Mouse (Mus musculus) right cerebral cortex, postnatal 10 days (tissue): Measurements from ENCODE around the gene Qprt.

Experiments used
- DNase-seq, 2 experiments: peaks; one replicate each; pipeline ENCODE4 v3.0.0; 2021; ENCODE audit warnings: low spot score in 2 of 2

The Qprt gene

DNA sequence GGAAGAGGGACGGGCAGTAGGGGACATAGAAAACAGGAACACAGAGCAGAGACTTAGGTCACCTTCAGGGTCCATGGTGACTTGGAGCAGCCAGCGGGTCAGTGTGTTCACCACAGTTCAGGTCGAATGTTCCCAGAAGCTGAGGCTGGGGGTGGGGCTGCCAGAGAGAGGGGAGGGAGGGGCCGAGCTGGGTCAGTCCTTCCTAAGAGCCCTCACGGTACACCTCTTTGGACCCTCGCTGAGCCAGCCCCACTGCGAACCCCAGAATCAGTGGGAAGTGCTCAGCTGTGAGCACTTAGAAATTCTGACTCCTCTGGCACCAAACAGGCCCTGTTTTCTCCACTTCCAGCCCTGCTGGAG is at the start of gene Qprt:
Gene Qprt, minus strand, starts transcription at position 316 of the 360 bp plus-strand sequence.
- no peak for DNase-seq

GRCm38 (mm10) chr7:127166501-127166900 is 44.5 kb upstream of the Qprt start:
- DNase-seq, result no peak

GRCm38 (mm10) chr7:127165607-127166493 is 43.8 kb upstream of the Qprt start:
- no peak for DNase-seq

DNA sequence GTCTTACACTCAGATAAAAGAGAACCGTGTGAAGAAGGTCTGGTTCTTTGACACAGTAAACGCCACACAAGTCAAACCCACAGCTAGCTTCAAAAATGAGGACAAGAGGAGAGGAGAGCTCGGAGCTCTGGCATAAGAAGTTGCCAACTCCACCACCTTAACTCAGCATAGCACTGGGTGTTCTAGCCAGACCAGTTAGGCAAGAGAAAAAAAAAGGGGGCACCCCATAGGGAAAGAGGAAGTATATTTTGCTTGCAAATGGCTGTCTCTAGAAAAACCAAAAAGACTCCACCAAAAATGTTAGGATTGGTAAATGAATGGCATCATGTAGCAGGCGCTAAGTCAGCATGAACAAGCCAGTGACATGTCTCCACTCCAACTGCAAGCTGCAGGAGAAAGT is 42.0 kb upstream of the Qprt start:
- DNase-seq, result no peak

DNA sequence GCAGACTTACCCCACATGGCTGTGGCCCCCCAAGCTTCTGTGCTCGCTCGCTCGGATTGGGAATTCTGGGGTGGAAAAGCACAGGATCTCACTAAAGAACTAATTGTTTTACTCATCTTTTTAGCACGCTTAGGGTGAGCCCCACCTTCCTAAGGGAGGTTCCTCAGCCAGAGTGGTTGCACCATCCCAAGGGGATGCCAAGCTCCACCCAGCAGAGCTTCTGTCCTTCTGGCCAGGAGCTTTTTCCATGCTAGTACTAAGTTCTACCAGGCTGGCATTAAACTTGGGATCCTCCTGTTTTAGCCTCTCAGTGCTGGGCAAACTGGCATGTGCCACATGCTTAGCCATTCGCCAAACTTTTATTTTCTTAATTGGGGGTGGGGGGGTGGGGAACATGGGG is 40.5 kb upstream of the Qprt start:
- no peak for DNase-seq

DNA sequence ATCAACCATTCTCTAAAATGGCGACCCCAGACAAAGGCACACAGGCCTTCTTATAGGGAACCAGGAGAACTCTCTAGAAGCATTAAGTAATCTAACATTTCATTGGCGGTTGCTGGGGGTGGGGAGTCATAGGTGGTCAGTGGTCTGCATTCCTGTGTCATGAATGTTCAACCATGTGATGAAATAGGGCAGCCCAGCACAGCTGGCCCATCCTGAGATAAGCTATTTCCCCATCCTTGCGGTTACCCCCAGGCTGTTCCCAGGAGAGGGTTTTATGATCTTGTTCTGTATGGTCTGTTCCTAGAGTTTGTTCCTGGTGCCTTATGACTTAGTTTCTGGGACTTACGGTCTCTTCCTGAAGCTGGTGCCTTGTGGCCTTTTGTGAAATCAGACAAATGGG is 35.5 kb upstream of the Qprt start:
- DNase-seq, result no peak

- DNase-seq, result no peak
Measured at GRCm38 (mm10) chr7:127153477-127153876, 31.5 kb upstream of the Qprt start.

DNA sequence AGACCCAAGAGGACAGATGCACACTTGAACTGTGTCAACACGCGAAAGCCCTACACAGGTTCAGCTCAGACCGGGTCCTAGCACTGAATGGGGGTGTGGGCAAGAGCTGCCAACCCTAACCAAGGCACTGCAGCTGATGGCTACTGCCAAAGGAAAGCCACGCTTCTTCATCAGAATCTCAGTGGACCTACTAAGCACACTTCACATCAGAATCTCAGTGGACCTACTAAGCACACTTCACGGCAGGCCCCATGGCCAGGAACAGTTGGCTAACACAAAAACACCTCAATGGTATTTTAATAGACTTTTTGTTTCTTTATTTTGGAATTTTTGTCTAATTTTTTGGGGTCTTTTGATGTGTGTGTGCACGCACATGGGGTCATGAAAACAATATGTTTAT is 30.4 kb upstream of the Qprt start:
- DNase-seq, result no peak

DNA sequence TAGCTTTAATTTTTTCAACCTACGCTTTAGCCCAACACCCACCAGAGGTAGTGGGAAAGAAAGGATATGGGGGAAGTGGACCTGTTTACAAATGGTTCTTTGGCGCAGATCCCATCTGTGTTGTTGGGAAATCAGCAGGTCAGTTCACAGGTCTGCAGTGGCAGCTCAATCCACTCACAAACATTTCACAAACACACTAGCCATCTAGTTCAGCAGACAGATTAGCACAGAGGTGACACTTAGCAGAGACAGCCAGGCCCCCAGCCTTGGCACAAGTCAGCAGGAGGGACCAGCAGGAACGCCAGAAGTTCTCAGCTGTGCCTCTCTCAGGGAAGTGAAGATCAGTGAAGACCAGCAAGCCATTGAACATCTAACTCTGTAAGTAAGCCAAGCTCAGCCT is 25.9 kb upstream of the Qprt start:
- no peak for DNase-seq

- DNase-seq, result no peak
Measured at GRCm38 (mm10) chr7:127146267-127146603, 24.2 kb upstream of the Qprt start.

GRCm38 (mm10) chr7:127145387-127146266 is 23.6 kb upstream of the Qprt start:
- no peak for DNase-seq

GRCm38 (mm10) chr7:127144412-127144811 is 22.4 kb upstream of the Qprt start:
- no peak for DNase-seq

DNA sequence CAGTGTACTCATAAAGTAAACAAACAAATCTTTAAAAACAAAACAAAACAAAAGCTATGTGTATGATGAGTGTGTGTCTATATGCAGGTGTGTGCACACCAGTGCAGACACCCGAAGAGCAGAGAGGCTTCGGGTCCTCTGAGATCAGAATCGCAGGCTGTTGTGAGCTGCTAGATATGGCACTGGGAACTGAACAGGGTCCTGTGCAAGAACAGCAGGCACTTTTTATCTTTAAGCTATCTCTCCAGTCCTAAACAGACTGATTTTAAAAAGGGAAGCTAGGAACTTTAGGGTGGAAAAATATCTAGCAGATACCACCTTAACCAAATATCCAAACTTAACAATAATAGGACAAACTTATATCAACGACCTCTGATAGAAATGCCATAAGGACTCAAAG is 20.6 kb upstream of the Qprt start:
- DNase-seq, result no peak

- DNase-seq, result no peak
Measured at GRCm38 (mm10) chr7:127142214-127142613, 20.2 kb upstream of the Qprt start.

DNA sequence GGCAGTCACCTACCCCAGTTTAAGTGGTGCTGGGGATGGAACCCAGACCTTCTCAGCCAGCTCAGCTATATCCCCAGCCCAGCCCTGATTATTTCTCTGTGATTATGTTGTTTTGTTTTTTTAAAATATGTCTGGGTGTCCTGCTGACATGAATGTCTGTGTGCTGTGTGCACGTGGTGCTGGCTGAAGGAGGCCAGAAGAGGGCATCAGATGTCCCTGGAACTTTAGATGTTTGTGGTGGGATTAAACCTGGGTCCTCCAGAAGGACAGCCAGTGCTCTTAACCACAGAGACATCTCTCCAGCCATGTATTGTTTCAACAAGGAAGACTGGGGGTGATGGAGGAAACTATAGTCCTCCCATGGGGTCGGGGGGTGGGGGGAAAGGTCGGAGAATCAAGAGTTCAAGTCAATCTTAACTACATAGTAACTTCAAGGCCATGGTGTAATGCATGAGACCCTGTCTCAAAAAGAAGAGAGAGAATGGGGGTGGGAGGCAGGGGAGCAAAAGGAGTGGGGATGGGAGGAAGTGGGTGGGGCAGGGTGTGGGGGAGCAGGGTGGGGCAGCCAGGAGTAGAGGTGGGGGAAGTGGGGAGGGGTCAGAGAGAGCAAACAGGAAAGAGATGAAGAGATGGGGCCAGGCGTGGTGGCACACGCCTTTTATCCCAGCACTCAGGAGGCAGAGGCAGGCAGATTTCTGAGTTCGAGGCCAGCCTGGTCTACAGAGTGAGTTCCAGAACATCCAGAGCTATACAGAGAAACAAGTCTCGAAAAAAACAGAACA is 18.8 kb upstream of the Qprt start:
- DNase-seq, result no peak

DNA sequence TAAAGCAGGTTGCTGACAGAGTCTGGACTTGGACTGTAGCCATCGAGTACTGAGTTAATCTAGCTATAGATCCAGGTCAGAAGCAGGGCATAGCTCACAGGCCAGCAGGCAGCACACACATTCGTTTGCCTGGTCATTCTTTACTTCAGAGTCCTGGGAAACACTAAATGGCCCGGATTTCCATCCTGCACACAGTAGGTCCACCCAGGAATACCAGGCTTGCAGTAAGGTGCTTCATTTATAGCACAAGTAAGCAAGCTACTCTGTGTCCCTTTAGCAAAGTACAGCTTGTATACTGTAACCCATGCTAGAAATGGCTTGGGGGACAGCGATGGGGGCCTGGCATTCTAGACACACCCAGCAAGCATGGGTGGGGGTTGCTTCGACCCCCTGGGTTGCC is 17.5 kb upstream of the Qprt start:
- no peak for DNase-seq

GRCm38 (mm10) chr7:127139100-127139499 is 17.1 kb upstream of the Qprt start:
- no peak for DNase-seq

DNA sequence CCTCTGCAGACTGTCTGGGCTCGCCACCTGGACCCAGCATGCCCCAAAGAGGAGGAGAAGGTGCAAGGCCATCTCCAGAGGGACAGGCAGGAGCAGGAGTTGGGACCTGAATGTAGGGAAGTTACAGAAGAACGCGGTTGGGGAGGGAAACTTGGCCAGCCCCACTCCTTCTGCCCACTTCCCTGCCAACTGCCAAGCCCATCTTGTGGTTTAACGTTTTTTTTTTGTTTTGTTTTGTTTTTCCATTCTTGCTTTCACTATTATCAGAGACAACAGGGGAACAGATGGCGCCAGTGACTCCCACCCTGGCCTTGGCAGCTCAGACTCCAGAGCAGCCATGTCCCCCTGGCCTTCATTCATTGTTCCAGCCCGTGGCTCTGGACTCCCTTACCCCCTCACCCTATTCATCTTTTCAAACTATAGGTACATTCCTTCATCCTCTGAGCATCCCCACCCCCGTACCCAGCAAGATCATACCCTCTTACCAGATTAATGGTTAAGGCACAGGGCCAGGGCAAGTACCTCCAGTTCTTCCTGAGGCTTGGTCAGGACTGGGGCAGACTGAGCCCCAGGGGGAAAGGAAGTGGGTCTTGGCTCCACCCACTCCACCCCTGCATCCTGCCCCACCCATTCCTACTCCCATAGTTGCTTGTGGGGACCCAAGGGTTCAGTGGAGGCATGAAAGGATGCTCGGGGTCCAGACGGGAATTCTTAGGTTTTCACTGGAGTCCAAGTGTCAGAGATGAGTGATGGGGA is 15.4 kb upstream of the Qprt start, which contains the start of gene Spn:
Gene Spn, minus strand, starts transcription at position 562 of the 756 bp plus-strand sequence.
- no peak for DNase-seq

DNA sequence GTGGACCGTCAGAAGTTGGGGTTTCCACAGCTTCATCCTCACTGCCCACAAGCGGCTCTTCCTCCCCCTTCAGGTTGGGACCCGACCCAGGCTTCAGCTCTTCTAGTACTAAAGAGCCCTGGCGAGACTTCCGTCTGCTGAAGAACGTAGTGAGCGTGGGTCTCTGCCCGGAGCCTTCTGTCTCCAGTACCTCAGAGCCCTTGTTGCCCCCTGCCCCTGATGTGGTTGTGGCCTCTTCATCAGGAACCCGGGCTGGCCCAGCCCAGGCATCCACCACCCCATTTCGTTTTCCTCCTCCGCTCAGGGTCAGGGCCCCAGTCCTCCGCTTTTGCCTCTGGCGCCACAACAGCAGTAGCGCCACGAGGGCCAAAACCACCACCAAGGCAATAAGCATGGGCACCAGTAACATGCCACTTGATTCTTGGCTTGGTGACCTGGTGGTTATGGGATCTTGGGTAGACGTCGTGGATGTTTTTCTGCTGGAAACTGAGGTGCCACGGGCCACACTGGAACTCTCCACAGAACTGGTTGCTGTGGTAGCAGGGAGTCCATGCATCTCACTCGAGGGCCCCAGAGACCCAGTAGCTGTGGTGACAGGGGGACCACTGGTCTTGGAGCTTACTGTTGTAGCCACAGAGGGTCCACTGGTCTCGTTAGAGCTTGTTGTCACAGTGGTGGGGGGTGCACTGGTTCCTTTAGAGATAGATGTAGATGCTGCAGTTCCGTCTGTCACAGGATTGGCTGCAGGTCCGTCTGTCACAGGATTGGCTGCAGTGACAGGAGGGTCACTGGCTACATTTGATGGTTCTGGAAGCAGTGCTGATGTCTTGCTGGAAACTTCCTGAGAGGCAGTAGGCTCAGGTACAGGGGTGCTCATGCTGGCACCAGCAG is 14.4 kb upstream of the Qprt start:
- no peak for DNase-seq

- DNase-seq, result no peak
Measured at GRCm38 (mm10) chr7:127134821-127135447, 12.9 kb upstream of the Qprt start.
